Mouse (Mus musculus): Measurements from ENCODE around the gene Etv1.
"Not testable (repeated sequence)": the region's sequence is repeated elsewhere in the genome, so short reads cannot be mapped to it uniquely, and the experiment has no call there.

The Etv1 gene

DNA sequence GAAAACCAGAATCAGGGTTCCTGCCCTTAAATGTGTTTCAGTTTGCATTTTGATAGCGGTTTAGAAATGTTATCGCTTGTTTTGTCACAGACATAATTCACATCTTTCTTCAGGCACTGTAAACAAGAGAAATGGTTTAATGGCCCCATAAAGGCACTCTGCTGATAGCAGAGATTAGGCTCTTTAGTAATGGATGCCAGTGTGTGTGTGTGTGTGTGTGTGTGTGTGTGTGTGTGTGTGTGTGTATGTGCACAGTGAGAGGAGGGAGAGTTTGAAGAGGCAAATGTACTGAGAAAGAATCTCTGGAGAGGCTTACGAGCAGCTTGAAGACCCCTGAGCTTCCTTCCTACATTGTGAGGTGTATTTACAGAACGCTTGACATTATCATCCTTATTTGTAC, 41.5 kb downstream of the Etv1 start:
- no peak for DNase-seq

DNA sequence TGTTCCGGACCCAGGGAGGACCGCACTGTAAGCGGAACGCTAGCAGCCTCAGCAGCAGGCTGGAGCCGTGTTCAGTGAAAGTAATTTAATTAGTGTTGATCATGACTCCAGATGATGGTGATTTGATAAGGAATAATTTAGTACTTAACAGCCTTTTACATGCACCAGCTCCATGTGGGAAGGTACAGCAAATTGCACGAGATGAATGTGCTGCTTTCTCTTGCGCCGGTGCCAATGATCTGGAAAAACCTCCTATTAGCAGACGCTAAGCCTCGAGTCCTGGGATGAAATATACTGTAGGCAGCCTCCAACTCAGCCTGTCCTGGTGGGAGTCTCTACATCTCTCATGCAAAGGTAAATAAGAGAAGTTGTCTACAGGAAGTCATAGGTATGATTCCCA, 45.2 kb downstream of the Etv1 start:
- DNase-seq: no peak

DNA sequence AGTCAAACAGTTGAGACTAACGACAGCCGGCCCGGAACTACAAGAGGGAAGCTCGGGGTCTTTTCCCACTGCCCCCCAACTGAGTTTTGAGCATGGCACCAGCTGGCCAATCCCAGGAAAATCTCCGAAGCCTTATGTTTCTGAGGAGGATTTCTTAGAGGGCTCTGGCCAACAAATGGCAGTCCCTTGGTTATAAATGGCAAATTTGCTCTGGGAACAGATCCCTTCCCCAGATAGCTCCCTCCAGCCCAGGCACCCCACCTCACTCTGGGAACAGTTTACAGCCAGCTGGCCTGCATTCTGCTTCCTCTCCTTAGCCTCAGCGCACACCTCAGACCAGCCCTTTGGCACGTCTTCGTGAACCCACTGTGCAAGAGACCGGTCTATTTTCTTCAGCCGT, 53.8 kb downstream of the Etv1 start:
- no peak for DNase-seq

- DNase-seq: no peak
These were observed 55.4 kb downstream of the Etv1 start for GRCm38 (mm10) chr12:38834581-38834980.

DNA sequence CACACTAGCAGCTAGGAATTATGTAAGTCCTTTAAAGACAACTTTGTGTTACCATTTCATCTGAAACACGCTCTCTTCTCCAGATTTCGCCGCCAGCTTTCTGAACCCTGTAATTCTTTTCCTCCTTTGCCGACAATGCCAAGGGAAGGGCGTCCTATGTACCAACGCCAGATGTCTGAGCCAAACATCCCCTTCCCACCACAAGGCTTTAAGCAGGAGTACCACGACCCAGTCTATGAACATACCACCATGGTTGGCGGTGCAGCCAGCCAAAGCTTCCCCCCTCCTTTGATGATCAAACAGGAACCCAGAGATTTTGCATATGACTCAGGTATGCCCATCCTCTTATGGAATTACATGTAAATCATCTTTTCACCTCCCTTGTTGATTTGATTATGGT, 55.8 kb downstream of the Etv1 start:
- not testable (repeated sequence) for DNase-seq

GRCm38 (mm10) chr12:38843801-38844295, 64.7 kb downstream of the Etv1 start:
- DNase-seq: no peak

- no peak for DNase-seq
These were observed 68.5 kb downstream of the Etv1 start for GRCm38 (mm10) chr12:38847500-38848261.

GRCm38 (mm10) chr12:38849994-38850393, 70.8 kb downstream of the Etv1 start:
- DNase-seq: no peak

GRCm38 (mm10) chr12:38854274-38854673, 75.1 kb downstream of the Etv1 start:
- DNase-seq: no peak

DNA sequence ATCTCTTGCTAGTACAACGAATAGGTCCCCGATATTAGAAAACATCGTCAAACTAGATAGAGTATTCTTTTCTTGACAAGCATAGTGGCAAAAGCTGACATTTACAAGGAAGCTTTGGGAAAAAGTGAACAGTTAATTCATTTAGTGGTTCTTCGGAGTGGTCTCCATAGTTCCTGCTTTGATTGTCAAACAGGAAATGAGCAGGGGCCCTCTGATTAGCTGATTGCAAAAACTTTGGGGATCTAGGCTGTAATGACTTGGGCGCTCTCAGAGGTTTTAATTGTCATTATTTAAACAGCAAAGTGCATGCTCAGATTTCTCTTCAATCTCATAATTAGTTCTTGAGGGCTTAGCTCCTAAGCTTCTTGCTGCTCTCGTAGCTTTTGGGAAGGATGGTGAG, 75.6 kb downstream of the Etv1 start:
- no peak for DNase-seq

- no peak for DNase-seq
These were observed 80.5 kb downstream of the Etv1 start for GRCm38 (mm10) chr12:38859675-38860074.

DNA sequence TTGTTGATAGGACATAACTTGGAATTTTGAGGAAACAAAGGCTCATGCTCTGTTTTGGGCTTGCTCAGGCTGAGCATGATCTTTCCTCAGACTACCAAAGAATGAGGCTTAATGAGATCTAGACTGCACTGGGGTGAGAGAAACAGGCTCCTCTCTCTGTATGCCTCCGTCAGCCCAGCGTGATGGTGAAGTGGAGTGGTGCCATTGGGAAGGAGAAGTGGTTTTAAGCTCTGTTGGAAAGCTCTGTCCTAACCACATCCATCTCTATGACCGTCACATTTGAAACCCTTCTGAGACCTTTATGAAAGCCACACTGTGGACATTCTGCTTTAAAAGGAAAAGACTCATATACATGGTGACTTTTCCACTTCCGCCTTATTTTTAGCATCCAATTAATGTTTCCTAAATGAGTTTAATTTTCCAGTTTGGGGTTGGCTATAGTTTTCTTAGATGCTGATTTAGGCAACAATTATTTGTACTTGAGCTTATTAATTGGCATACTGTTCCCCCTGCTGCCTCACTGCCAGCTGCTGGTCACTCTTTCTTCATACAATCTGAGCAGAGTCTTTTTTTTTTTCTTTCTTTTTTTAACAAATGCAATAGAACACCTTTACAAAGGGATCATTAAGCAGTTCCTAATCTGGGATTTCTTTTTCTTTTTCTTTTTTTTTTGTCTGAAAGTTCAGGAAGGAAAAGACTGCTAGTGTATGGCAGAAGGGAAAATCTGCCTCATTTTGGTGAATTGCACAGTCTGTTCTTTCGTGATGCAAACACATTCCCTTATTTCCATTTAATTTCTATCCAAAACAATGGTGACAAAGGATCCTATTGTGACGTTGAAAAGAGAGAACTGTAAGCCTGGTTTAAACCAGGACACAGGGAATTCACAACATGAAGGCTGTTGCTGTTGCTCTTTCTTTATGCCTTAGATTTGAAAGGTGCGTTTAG, 81.3 kb downstream of the Etv1 start:
- DNase-seq: no peak

DNA sequence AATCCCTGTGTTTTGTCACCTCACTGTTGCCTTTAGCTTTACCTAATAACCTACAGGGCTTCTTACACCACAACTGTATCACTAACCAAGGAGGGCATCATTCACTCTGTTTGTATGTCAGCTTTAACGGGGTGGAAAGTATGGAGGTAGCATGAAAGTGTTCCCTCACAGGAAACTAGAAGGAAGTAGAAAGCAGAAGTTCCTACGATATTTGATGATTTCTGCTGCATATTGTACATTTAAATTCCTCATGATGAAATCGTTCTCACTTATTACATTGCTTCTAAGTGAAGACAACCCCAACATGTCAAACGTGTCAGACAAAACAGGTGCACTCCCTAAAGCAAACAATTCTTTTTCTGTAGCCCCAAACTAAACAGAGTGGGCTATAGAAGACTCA, 84.2 kb downstream of the Etv1 start:
- DNase-seq: no peak

DNA sequence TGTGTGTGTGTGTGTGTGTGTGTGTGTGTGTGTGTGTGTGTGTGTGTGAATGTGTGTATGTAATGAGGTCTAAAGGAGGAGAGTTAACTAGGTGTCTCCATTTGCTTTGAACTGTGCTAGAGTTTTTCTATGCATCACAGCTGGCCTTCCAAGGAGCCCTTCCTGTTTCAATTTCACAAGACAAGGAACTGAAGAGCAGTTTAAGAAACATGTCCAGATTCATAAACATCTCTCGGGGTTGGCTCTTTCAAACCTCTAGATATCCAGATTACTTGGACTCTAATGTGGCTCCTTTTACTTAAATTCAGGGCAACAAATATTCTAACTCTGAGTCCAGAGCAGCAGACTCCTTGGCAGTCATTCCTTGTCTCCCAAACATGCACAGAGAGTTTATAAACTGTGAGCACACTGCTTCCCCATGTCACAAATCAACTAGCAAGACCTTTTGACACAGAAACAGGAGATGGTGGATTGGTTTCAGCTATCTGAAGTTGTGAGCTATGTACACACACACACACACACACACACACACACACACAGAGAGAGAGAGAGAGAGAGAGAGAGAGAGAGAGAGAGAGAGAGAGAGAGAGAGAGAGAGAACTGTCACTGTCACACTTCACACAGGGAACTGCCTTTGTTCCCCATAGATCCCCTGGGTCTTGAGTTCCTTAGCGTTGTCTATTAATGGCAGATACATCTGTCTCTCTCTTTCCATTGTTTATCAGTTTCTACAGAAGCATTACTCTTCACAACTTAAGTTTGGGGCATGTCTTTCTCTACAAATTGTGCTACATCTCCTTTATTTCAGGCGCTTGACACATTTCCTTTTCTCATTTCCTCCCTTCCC, 85.0 kb downstream of the Etv1 start:
- no peak for DNase-seq

GRCm38 (mm10) chr12:38874470-38874995, 95.4 kb downstream of the Etv1 start:
- no peak for DNase-seq

GRCm38 (mm10) chr12:38904516-38904915, 125.3 kb downstream of the Etv1 start:
- DNase-seq: no peak

- DNase-seq: no peak
These were observed 127.1 kb downstream of the Etv1 start for GRCm38 (mm10) chr12:38906314-38906713.

GRCm38 (mm10) chr12:38906812-38907211, 127.6 kb downstream of the Etv1 start:
- no peak for DNase-seq

DNA sequence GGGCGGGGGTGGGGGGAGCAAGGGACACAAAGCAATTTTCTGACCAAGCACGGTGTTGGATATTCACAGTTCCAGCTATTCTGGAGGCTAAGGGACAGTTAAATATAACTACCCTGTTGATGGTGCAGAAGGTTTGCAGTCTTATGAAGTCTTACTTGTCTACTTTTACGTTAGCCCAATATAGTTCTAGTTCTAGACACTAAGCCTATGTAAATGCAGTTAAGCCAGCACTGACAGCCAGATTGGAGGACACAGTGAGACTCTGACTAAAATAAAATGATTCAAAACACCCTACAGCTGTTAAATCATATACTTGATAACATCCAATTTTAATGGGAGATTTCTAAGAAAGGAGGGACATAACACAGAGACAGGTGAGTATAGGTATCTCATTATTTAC, 129.8 kb downstream of the Etv1 start:
- DNase-seq: no peak
